Mouse (Mus musculus): ENCODE measurements around the gene Srpr. TPM values are rescaled to one million over a fixed set of nuclear protein-coding genes. Genes with fewer than 3 reads are reported as not detected.

Gene Srpr
- total RNA-seq, 1 experiment from 2014 or later = 54.0 TPM

DNA sequence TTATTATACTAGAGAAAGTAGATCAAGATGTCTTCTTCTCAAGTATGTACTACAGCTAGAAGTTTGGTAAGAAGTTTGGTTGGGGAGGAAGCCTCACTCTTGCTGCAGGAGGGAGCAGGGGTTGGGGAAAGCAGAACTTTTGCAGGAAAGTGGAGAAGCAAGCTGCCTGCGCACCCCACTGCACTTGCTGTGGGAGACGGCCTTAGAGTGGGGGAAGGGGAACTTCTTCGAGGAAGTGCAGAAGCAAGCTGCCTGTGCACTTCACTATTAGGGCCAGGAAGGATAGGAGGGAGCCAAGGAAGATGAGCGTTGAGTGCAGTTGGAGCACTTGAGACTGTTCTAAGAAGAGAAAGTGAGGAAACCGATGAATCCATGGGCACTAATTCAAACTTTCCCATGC, 16.6 kb upstream of the Srpr start:
- ATAC-seq (replicated peaks; ENCODE audit: insufficient number of reproducible peaks, low FRiP score, low TSS enrichment, poor library complexity, severe bottlenecking) = 0 out of 2 replicates have a peak, but pooled peaks have one; percentile 40

DNA sequence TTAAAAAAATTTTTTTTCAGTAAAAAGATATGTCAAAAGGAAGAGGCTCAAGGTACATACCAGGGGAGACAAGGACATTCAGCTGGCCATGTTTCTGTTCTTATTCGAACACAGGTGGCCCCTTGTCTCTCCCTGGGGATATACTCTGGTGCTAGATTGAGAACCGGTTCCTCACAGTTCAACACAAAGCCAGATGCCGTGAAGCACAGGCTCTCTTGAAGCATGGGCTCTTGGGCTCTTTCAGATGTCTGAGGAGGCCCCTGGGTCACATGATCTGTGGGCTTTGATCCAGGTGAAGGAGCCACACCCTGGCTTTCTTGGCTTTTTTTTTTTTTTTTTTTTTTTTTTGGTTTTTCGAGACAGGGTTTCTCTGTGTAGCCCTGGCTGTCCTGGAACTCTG, 13.5 kb upstream of the Srpr start:
- ATAC-seq (replicated peaks; ENCODE audit: insufficient number of reproducible peaks, low FRiP score, low TSS enrichment, poor library complexity, severe bottlenecking) = no peak

DNA sequence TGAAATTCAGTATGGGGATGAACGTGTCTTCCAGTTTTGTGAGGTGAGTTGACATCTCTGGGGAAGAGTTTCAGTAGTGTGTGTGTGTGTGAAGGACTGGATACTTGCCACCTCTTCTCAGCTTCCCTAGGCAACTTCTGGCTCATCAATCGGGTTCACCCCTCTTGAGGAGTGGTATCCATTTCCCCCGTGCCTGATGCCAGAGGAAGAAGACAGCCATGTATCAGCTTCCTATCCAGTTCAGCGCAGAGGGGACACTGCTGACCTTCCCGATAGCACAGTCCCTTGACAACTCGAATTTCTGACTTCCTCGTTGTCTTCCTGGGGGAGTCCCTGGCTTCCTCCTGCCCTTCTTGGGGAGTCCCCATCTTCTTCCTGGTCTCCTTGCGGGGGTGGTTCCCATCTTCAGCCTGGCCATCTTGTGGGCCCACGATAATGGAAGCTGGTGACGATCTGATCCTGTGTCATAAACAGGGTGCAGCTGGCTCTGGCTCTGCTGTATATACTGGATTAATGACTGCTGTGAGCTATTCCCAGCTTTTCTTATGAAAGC, 12.5 kb upstream of the Srpr start:
- ATAC-seq (replicated peaks; ENCODE audit: insufficient number of reproducible peaks, low FRiP score, low TSS enrichment, poor library complexity, severe bottlenecking) = no peak

DNA sequence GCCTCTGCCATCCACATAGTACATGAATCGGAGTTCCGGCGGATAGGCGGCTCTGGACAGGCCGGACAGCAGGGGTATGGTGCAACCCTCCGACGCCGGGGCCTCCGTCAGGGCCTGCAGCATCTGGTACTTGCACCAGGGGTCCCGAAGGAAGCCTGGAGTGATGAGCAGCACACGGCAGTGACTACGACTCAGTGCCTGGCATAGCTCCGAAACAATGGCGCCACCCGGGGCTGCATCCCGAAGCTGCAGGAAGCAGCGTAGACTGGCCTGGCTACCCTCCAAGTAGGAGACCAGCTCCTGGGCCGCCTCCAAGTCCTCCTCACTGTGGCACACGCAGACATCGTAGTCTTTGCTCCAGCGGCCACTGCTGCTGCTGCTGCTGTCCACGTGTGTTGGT, 11.3 kb upstream of the Srpr start:
- no peak for ATAC-seq (replicated peaks; ENCODE audit: insufficient number of reproducible peaks, low FRiP score, low TSS enrichment, poor library complexity, severe bottlenecking)

DNA sequence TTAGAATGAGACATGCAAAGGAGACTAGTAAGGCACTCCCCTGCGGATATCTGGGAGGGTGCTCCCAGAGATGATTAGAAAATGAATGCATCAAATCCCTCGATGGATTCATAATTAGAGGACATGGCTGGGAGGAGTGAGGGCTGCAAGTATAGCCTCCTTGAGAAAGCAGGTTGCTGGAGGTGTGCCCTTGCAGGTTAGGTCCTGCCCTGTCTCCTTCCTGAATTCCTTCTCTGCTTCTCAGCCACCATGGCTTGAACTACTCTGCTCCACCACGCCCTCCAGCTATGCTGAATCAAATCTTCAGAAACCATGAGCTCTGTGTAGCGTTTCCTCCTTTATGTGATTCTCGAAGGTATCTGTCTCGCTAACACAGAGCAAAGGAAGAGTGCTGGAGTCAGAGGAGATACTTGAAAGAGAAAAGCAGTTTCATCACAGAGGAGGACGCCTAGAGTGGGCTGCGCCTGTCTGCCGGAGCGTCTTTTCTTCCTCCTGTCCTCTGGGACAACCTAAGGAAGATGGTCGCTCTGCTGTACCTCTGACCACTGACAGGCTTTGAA, 6.9 kb upstream of the Srpr start:
- ATAC-seq (replicated peaks; ENCODE audit: insufficient number of reproducible peaks, low FRiP score, low TSS enrichment, poor library complexity, severe bottlenecking) = no peak

DNA sequence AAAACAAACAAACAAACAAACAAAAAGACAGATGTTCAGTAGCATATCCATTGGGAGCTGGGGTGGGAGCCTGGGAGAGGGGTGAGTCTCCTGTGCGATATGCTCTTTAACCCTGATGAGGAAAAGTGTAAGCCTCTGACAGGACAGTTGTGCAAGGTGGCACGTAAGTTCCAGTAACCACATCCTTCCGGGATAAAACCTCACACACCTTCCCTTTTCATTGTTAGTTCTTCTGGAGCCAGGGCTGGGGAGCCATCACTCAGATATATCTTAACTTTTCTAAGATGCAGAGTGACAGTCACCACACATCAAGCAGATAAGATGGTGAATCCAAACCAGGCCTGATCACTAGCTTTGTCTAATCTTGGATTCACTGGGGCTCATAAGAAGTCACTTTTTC, 5.9 kb upstream of the Srpr start:
- ATAC-seq (replicated peaks; ENCODE audit: insufficient number of reproducible peaks, low FRiP score, low TSS enrichment, poor library complexity, severe bottlenecking) = no peak

DNA sequence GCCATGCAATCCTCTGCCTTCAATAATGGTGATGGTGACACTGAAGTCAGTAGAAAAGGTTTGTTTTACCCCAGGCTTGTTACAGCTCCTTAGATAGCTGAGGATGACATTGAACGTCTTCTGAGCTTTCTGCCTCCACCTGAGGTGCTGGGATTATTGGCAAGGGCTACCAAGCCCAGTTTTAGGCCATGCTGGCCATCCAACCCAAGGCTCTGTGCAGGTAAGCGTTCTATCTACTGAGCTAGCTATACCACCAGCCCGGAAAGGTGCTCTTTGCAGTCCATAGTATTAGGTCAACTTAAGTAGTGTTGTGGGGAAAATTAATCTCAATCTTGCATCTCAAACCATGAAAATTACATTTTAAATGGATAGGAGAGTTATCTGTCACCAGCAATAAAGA, 2.4 kb upstream of the Srpr start:
- ATAC-seq (replicated peaks; ENCODE audit: insufficient number of reproducible peaks, low FRiP score, low TSS enrichment, poor library complexity, severe bottlenecking) = no peak

DNA sequence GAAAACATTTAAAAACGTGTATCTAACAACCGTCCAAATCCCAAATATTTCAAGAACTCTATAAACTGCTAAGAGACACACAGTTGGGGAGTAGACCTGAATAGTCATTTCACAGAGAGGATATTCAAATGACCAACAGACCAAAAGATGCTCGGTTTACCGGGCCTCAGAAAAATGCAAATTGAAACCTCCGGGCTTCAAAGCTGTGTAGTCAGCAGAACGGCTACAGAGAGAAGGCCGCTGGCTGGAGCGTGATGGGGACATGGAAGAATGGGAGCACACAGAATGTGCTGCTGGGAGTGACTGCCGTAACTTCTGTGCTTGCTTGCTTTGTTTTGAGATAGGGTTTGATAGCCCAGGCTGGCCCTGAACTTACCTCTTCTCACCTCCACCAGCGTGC, 1.6 kb upstream of the Srpr start:
- no peak for ATAC-seq (replicated peaks; ENCODE audit: insufficient number of reproducible peaks, low FRiP score, low TSS enrichment, poor library complexity, severe bottlenecking)

DNA sequence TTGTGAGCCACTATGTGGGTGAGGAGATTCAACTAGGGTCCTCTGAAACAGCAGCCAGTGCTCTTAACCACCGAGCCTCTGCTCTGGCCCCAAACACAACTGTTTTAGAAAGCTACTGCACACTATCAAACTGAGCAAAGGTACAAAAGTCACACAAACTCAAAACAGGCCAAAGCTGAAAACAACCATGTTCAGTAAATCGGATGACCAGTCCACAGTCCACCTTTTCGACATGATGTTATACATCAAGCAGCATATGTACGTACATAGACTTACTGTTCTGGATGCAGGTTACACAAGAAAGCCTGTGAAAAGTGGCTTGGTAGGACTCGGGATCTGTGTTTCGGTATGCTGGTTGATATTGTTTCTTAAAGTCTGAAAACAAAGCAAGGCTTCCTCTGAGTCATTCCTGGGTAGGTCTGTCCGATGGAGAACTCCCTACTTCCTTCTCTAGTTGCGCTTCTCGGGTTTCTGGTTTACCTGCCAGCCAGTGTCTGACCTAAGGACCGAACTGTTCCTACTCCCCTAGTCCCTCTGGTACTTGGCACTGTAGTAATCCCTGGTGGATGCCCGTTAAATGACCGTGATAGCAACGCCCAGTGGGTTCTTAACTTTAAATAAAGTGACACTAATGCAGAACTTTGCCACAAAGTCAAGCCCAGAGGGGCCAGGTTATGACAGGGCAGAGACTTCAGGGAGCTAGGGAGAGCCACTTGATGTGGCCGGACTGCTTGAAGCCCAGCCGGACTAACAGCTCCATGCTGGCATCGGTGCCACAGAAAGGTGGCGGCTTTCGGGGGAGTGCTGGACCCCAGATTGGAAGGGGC, 817 bp upstream of the Srpr start:
- ATAC-seq (replicated peaks; ENCODE audit: insufficient number of reproducible peaks, low FRiP score, low TSS enrichment, poor library complexity, severe bottlenecking) = no peak; the same call in 1 of the 2 replicates

DNA sequence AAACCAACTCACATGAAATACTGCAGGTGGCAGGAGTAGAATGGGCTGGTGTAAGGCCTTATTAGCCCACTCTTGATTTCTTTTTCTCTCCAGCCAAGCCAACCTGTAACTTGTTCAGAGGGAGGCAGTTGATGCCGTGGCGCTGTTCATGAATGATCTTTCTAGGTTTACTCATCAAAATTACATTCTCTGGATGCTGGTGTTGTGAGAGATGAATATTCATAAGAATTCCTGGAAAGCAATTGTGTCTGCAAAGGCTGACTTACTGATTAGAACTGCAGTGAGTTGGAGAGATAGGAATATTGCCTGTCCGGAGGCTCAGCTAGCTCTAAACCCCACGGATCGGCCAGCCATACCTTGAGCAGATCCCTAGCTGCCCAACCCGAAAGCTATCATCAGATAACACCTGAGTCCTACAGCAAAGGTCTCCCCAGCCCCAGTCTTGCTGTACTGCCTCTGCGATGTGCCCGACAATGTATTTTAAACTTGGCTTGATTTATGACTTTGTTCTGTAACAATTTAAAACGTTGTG, 620 bp downstream of the Srpr start:
- ATAC-seq (replicated peaks; ENCODE audit: insufficient number of reproducible peaks, low FRiP score, low TSS enrichment, poor library complexity, severe bottlenecking) = no peak

DNA sequence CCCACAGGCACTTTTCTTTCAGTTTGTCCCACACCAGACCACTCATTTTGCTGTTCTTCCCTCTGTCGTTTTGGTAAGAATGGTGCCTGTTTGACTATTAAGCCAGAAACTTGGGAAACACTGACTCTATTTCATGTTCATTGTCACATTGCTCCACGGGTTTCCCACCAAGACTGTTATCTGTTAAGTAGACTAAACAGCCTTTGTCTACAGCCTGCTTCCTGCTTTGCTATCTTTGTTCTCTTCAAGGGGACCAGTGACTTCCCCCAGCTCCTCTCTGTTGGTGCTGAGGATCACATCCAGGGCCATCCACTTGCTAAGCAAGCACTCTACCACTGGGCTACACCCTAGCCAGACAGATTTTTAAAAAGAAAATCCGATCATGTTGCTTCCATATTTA, 3.6 kb downstream of the Srpr start:
- ATAC-seq (replicated peaks; ENCODE audit: insufficient number of reproducible peaks, low FRiP score, low TSS enrichment, poor library complexity, severe bottlenecking) = no peak

DNA sequence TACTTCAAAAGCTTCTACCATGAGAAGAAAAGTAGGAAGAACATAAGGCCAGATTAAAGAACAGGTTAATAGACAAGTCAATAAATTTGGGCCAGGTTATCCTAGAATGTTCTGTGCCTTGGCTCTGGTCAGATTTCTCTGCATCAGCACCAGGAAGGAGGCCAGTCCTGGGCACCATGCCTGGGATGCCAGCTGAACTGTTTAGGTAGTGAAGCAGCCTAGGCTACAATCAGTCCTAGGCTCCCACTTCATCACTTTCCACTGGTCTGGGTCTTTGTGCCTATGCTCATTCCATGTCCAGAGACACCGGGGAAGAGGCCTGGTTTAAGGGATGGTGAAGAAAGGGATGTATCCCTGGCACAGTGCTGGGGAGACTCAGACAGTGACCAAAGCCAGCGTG, 4.4 kb downstream of the Srpr start:
- ATAC-seq (replicated peaks; ENCODE audit: insufficient number of reproducible peaks, low FRiP score, low TSS enrichment, poor library complexity, severe bottlenecking) = no peak

DNA sequence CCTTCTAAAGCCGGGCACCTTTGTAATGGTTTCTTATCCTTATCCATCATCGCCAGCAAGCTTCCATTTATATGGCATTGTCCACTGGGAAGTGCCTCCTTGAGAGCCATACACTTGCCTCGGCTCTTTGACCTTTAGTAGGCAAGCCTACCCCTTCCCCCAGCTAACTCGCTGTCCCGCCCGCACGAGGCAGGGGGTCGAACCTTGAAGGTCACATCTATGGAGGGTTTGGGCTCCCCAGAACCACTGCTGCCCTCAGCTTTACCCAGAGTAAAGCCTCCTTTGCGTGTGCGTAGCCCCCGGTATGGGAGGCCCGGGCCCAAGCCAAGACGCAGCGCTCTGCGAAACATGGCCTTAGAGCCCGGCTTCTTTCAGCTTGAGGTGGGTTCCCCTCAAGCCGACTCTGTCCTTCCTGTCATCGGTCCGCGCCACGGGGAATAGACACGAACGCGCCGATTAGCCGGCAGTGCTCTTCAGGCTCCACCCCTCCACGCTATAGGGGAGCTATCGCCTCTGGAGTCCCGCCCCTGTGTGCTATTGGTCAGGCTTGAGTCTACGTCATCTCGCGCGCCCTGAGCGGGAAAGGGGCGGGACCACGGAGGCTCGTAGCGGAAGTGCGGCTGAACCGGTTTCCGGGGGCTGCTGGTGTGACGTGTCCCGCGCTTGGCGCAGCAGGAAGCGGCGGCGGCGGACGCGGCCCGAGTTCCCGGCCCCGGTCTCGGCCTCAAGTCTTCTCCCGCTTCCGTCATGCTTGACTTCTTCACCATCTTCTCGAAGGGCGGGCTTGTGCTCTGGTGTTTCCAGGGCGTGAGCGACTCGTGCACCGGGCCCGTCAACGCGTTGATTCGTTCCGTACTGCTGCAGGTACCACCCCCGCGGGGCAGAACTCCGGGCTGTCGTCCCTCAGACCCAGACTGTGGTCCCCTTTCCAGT, 10.8 kb downstream of the Srpr start, which contains the start of gene Foxred1:
Foxred1 (minus strand) TSS at position 514 of the 933 bp plus-strand sequence.
- peak; percentile 97 for ATAC-seq (replicated peaks; ENCODE audit: insufficient number of reproducible peaks, low FRiP score, low TSS enrichment, poor library complexity, severe bottlenecking)

DNA sequence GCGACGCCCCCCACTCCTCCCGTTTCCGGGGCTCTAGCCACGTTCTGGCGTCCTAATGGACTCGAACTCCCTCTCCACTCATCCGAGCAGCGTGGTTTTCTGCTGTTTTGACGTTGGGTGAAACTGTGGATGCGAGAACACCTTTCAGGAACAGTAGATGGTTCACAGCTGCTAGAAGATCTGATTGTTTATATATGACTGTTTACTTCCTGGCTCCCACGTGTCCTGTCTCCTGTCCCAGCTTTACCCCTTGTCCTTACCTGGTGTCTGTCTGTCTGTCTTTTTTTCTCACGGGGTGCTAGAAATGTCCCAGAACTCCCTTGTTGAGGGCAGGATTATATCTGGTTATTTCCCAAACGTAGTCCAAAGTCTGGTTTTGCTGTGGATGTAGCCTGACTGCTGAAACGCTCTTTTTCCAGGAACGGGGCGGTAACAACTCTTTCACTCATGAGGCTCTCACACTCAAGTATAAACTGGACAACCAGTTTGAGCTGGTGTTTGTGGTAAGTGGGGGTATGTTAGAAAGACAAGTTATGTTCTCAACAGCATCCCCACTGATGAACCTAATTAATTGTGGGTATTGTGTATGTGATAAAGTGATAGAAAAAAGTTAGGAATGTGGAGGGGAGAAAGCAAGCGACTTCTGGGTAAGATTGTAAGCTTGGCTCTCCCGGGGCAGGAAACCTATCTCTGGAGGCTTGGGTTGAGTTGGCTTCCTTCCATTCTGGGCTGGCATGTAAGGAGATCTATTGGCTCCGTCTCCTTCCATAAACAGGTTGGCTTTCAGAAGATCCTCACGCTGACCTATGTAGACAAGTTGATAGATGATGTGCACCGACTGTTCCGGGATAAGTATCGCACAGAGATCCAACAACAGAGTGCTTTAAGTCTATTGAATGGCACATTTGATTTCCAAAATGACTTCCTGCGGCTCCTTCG, 11.9 kb downstream of the Srpr start:
- 0 out of 2 replicates have a peak, but pooled peaks have one; percentile 0 for ATAC-seq (replicated peaks; ENCODE audit: insufficient number of reproducible peaks, low FRiP score, low TSS enrichment, poor library complexity, severe bottlenecking)

DNA sequence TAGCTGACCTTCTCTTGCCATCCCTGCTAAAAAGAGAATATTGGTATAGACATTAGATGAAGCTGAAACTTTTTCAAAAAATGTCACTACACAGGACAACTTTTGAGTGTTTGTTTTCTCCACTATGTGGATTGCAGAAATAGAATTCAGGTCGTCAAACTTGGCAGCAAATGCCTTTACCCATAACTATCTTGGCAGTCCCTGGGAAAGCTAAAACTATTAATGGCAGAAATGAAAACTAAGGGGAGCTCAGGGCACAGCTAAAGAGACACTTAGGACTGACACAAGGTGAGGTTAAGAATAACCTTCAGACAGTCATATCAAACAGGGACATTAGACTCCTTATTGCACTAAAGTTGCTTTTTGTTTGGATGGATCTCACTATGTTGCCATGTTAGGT, 18.0 kb downstream of the Srpr start:
- ATAC-seq (replicated peaks; ENCODE audit: insufficient number of reproducible peaks, low FRiP score, low TSS enrichment, poor library complexity, severe bottlenecking) = no peak

DNA sequence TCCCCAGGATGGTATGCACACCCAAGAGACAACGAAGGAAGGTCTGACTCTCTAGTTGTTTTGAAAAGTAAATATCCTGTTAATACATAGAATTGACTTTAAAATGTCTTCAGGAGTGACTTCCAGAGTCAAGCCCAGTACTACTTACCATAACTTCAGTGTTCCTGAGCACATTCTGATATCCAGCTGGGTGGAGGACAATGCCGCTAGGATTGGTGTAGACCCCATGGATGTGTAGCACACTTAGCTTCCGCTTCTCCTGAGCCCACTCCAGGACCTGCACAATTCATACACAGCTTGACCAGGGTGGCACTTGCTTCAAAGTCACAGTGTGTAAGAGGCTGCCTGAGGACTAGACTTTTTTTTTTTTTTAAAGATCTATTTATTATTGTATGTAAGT, 23.5 kb downstream of the Srpr start:
- no peak for ATAC-seq (replicated peaks; ENCODE audit: insufficient number of reproducible peaks, low FRiP score, low TSS enrichment, poor library complexity, severe bottlenecking)

DNA sequence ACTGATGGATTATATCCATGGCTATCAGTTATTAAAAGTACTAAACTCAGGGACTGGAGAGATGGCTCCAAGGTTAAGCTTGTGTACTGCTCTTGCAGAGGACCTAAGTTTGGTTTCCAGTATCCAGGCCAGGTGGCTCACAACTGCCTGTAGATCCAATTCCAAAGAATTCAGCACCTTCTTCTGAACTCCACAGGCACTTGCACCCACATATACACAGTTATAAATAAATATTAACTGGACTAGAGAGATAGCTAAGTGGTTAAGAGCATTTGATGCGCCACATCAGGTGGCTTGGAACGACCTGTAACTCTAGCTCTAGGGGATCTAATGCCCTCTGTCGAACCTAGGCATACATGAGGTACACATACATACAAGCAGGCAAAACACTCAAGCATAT, 28.7 kb downstream of the Srpr start:
- no peak for ATAC-seq (replicated peaks; ENCODE audit: insufficient number of reproducible peaks, low FRiP score, low TSS enrichment, poor library complexity, severe bottlenecking)

DNA sequence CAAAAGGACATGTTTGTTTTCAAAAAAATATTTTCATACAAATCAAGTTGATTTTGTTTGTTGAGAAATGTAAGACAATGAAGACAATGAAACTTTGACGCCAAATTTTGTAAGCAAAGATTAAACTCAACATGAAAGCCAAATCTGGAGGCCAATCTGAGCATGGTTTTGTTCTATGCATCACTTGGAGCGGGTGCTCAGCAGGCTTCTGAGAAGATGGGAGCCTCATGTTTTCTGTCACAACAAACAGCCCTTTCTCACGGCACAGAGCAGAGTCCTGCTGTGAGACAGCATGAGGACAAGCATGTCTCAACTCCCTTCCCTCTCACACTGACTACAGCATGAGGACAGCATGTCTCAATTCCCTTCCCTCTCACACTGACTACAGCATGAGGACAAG, 36.0 kb downstream of the Srpr start:
- ATAC-seq (replicated peaks; ENCODE audit: insufficient number of reproducible peaks, low FRiP score, low TSS enrichment, poor library complexity, severe bottlenecking) = no peak

Data from monocyte, adult 5-6 weeks (primary cell).